Mouse (Mus musculus): ENCODE measurements at regions not wholly inside any gene's neighbourhood (a gene's known extent, or its start where the extent isn't known, plus 50 kb on each side); places are given as distances from the start of the nearest gene placed in this dataset.
A peak's percentile ranks its signal among the peaks of the same experiment; 100 is the strongest.
"Not testable (repeated sequence)": the region's sequence is repeated elsewhere in the genome, so short reads cannot be mapped to it uniquely, and the experiment has no call there.

- DNase-seq (ENCODE audit: low spot score) = no peak
Measured at GRCm38 (mm10) chr1:194437301-194437700, 180.7 kb upstream of the Plxna2 start.

GRCm38 (mm10) chr1:194435060-194435459 lies 183.0 kb upstream of the Plxna2 start:
- no peak for DNase-seq (ENCODE audit: low spot score)

GRCm38 (mm10) chr1:194428586-194428985 lies 189.4 kb upstream of the Plxna2 start:
- DNase-seq (ENCODE audit: low spot score) = no peak

- DNase-seq (ENCODE audit: low spot score) = no peak
Measured at GRCm38 (mm10) chr1:194426293-194426692, 191.7 kb upstream of the Plxna2 start.

- no peak for DNase-seq (ENCODE audit: low spot score)
Measured at GRCm38 (mm10) chr1:194424201-194424600, 193.8 kb upstream of the Plxna2 start.

GRCm38 (mm10) chr1:194412193-194412592 lies 205.8 kb upstream of the Plxna2 start:
- DNase-seq (ENCODE audit: low spot score) = no peak

- DNase-seq (ENCODE audit: low spot score) = no peak
Measured at GRCm38 (mm10) chr1:194411788-194412187, 206.2 kb upstream of the Plxna2 start.

GRCm38 (mm10) chr1:194399281-194399680 lies 218.7 kb upstream of the Plxna2 start:
- DNase-seq (ENCODE audit: low spot score) = no peak

GRCm38 (mm10) chr1:194396754-194397460 lies 221.1 kb upstream of the Plxna2 start:
- no peak for DNase-seq (ENCODE audit: low spot score)

GRCm38 (mm10) chr1:194393720-194394119 lies 224.3 kb upstream of the Plxna2 start:
- no peak for DNase-seq (ENCODE audit: low spot score)

- no peak for DNase-seq (ENCODE audit: low spot score)
Measured at GRCm38 (mm10) chr1:194390202-194390601, 227.8 kb upstream of the Plxna2 start.

GRCm38 (mm10) chr1:194378135-194378534 lies 239.9 kb upstream of the Plxna2 start:
- no peak for DNase-seq (ENCODE audit: low spot score)

GRCm38 (mm10) chr1:194373511-194373910 lies 244.5 kb upstream of the Plxna2 start:
- DNase-seq (ENCODE audit: low spot score) = not testable (repeated sequence)

GRCm38 (mm10) chr1:194363917-194364316 lies 254.1 kb upstream of the Plxna2 start:
- no peak for DNase-seq (ENCODE audit: low spot score)

GRCm38 (mm10) chr1:194363129-194363768 lies 254.8 kb upstream of the Plxna2 start:
- DNase-seq (ENCODE audit: low spot score) = peak; percentile 73

GRCm38 (mm10) chr1:194362298-194362697 lies 255.7 kb upstream of the Plxna2 start:
- DNase-seq (ENCODE audit: low spot score) = no peak

- DNase-seq (ENCODE audit: low spot score) = no peak
Measured at GRCm38 (mm10) chr1:194361316-194361715, 256.7 kb upstream of the Plxna2 start.

- DNase-seq (ENCODE audit: low spot score) = no peak
Measured at GRCm38 (mm10) chr1:194354332-194355120, 263.5 kb upstream of the Plxna2 start.

- no peak for DNase-seq (ENCODE audit: low spot score)
Measured at GRCm38 (mm10) chr1:194345304-194346033, 272.5 kb upstream of the Plxna2 start.

GRCm38 (mm10) chr1:194342568-194342967 lies 275.4 kb upstream of the Plxna2 start:
- no peak for DNase-seq (ENCODE audit: low spot score)

- no peak for DNase-seq (ENCODE audit: low spot score)
Measured at GRCm38 (mm10) chr1:194341758-194342157, 276.3 kb upstream of the Plxna2 start.
